ENCODE assay signal across 8 mouse cellular contexts in genomic region chr17:25117263-25117662, GRCm38 (mm10). TPM values are rescaled to one million over a fixed set of nuclear protein-coding genes. Genes with fewer than 3 reads are reported as not detected.
DNase-seq lines count a peak whose midpoint lies in the region; ATAC-seq and TF ChIP-seq lines count a peak whose summit lies in the region.
"Had no signal": no experiment of that assay in that cellular context is flagged by ENCODE, and none has a peak within 500 bp of the region (broad histone marks: within the 10 kb centered on the region; RNA-seq: fewer than 3 reads in every experiment).

No protein-coding gene starts in this region.

- intact Hi-C loops in left cerebral cortex, adult 2 months (cut with DNase I), result loop anchor here (5.0 kb wide), 1 partner anchor 155 kb away; the partner anchor contains the start of gene Ube2i

- no peak for ATAC-seq in G1E (ENCODE audit: extremely low read depth, insufficient number of reproducible peaks, low FRiP score, poor library complexity, severe bottlenecking)
- ATAC-seq in stomach, postnatal 0 days (ENCODE audit: low FRiP score, low TSS enrichment), result no peak
- no peak for ATAC-seq in neural tube, embryonic 15.5 days (ENCODE audit: low FRiP score)

- no peak overlapping the region for H3K4me2 ChIP-seq in stomach, postnatal 0 days (replicated peaks; ENCODE audit: low read depth)
- no peak overlapping the region for H3K4me2 ChIP-seq in neural tube, embryonic 15.5 days

- H3K4me3 ChIP-seq in left cerebral cortex, adult 2 months, result no peak overlapping the region
- H3K4me3 ChIP-seq in G1E (ENCODE audit: low read depth, low read length), result no peak overlapping the region
- no peak overlapping the region for H3K4me3 ChIP-seq in stomach, postnatal 0 days (ENCODE audit: low read depth, low read length)
- H3K4me3 ChIP-seq in neural tube, embryonic 15.5 days (replicated peaks), result no peak overlapping the region

- peaks cover 26% of the 10 kb centered on the region for H3K36me3 ChIP-seq in G1E (replicated peaks)
- no peaks in the 10 kb centered on the region for H3K36me3 ChIP-seq in stomach, postnatal 0 days (ENCODE audit: control insufficient read depth, insufficient read depth, low read length)
- peaks cover 13% of the 10 kb centered on the region; the same call in 1 of the 2 replicates for H3K36me3 ChIP-seq in neural tube, embryonic 15.5 days

- H3K9me3 ChIP-seq in G1E (replicated peaks), result no peaks in the 10 kb centered on the region
- H3K9me3 ChIP-seq in stomach, postnatal 0 days (ENCODE audit: control insufficient read depth, low read length), result no peaks in the 10 kb centered on the region
- H3K9me3 ChIP-seq in neural tube, embryonic 15.5 days (replicated peaks), result no peaks in the 10 kb centered on the region

- WGBS in stomach, postnatal 0 days, result 37% methylated on average over 4 of the region's 4 CpGs
- 34% methylated on average over 4 of the region's 4 CpGs for WGBS in neural tube, embryonic 15.5 days

- H3K4me1 ChIP-seq in G1E (ENCODE audit: insufficient read depth, low read depth, low read length), result peaks cover 39% of the 10 kb centered on the region
- H3K4me1 ChIP-seq in stomach, postnatal 0 days (replicated peaks; ENCODE audit: control insufficient read depth, insufficient read depth), result peaks cover 3% of the 10 kb centered on the region
- peaks cover 33% of the 10 kb centered on the region for H3K4me1 ChIP-seq in neural tube, embryonic 15.5 days

- no peak overlapping the region for H3K27ac ChIP-seq in left cerebral cortex, adult 2 months
- H3K27ac ChIP-seq in stomach, postnatal 0 days (replicated peaks), result no peak overlapping the region
- no peak overlapping the region for H3K27ac ChIP-seq in neural tube, embryonic 15.5 days (replicated peaks)

- DNase-seq in left cerebral cortex, adult 2 months (ENCODE audit: extremely low spot score in 1 of 2, low spot score in 2 of 2), result no peak
- no peak for DNase-seq in left cerebral cortex, adult 11 months (ENCODE audit: low spot score)
- DNase-seq in G1E (ENCODE audit: low spot score), result peak; percentile 31
- peak; percentile 39 for DNase-seq in adrenal gland, postnatal 25 days
- no peak for DNase-seq in stomach, postnatal 0 days (ENCODE audit: low spot score)
- DNase-seq in cerebellum, adult 11-12 months, result no peak

- TF ChIP-seq CTCF in left cerebral cortex, adult 2 months (IDR thresholded peaks at IDR 0.05), result peak; percentile 66
- TF ChIP-seq CTCF in G1E (IDR thresholded peaks at IDR 0.05; ENCODE audit: low read depth, low read length), result peak; percentile 95
- peak; percentile 62 for TF ChIP-seq CTCF in stomach, postnatal 0 days (IDR thresholded peaks at IDR 0.05; ENCODE audit: low read depth)

- H3K9ac ChIP-seq in stomach, postnatal 0 days (ENCODE audit: low read length), result no peak overlapping the region
- no peak overlapping the region for H3K9ac ChIP-seq in neural tube, embryonic 15.5 days (replicated peaks)

- H3K27me3 ChIP-seq in G1E (ENCODE audit: insufficient read depth, low read length), result peaks cover 29% of the 10 kb centered on the region
- no peaks in the 10 kb centered on the region for H3K27me3 ChIP-seq in stomach, postnatal 0 days (ENCODE audit: control insufficient read depth, insufficient read depth, low read length)
- H3K27me3 ChIP-seq in neural tube, embryonic 15.5 days (replicated peaks), result peaks cover 14% of the 10 kb centered on the region; the same call in 1 of the 2 replicates

- TF ChIP-seq EP300 in stomach, postnatal 0 days (optimal IDR thresholded peaks at IDR 0.05), result no peak

RNA-seq across cellular contexts. Expression of gene Telo2, which starts 1.5 kb away (rescaled TPM):
- 10 to 100 TPM; 25.8 to 30.7 TPM for total RNA-seq in left cerebral cortex, adult 2 months (2021)
- total RNA-seq in G1E (2014; fragmentation: Nextera tagmentation) (6.0 and 25.6 TPM in 2 replicates), G1E (2017) (22.3 and 28.2 TPM in 2 replicates)
- polyA plus RNA-seq in G1E (2012), result 34.9 and 44.0 TPM in 2 replicates
- total RNA-seq in adrenal gland, postnatal 25 days (2021), result 26.3 and 27.2 TPM in 2 replicates
- 12.2 and 13.7 TPM in 2 replicates for polyA plus RNA-seq in stomach, postnatal 0 days (2015; fragmentation: Nextera tagmentation; extraction: Ambion mirVana)
- polyA plus RNA-seq in neural tube, embryonic 15.5 days (2015; fragmentation: Nextera tagmentation; extraction: Ambion mirVana), result 56.5 and 57.6 TPM in 2 replicates

RNA-seq across cellular contexts. Expression of gene Ptx4, which starts 3.3 kb away (rescaled TPM):
- under 1 TPM; 0.33 to 0.63 TPM for total RNA-seq in left cerebral cortex, adult 2 months (2021)
- total RNA-seq in G1E (2014; fragmentation: Nextera tagmentation), result not detected in 2 replicates
- total RNA-seq in G1E (2017), result 0.33 TPM in 1 of 2 replicates, not detected in the other
- polyA plus RNA-seq in G1E (2012), result not detected in 2 replicates
- total RNA-seq in adrenal gland, postnatal 25 days (2021), result not detected in 2 replicates
- 0.30 and 0.33 TPM in 2 replicates for polyA plus RNA-seq in stomach, postnatal 0 days (2015; fragmentation: Nextera tagmentation; extraction: Ambion mirVana)
- 0.13 TPM in 1 of 2 replicates, not detected in the other for polyA plus RNA-seq in neural tube, embryonic 15.5 days (2015; fragmentation: Nextera tagmentation; extraction: Ambion mirVana)

RNA-seq across cellular contexts. Expression of gene Clcn7, which starts 15.9 kb away (rescaled TPM):
- total RNA-seq in left cerebral cortex, adult 2 months (2021), result 10 to 100 TPM; 48.5 to 53.9 TPM
- 10.8 and 12.7 TPM in 2 replicates for total RNA-seq in G1E (2014; fragmentation: Nextera tagmentation)
- 15.7 and 17.8 TPM in 2 replicates for total RNA-seq in G1E (2017)
- polyA plus RNA-seq in G1E (2012), result 14.7 and 16.1 TPM in 2 replicates
- total RNA-seq in adrenal gland, postnatal 25 days (2021), result 28.9 and 42.3 TPM in 2 replicates
- 10.5 and 11.5 TPM in 2 replicates for polyA plus RNA-seq in stomach, postnatal 0 days (2015; fragmentation: Nextera tagmentation; extraction: Ambion mirVana)
- polyA plus RNA-seq in neural tube, embryonic 15.5 days (2015; fragmentation: Nextera tagmentation; extraction: Ambion mirVana), result 25.1 and 28.7 TPM in 2 replicates

RNA-seq across cellular contexts. Expression of gene Tmem204, which starts 33.9 kb away (rescaled TPM):
- 10 to 100 TPM in 1 of 2 experiments, 1 to 10 TPM in 1; 9.5 to 11.1 TPM for total RNA-seq in left cerebral cortex, adult 2 months (2021)
- total RNA-seq in G1E (2014; fragmentation: Nextera tagmentation), result not detected in 2 replicates
- total RNA-seq in G1E (2017), result 0.11 and 0.17 TPM in 2 replicates
- polyA plus RNA-seq in G1E (2012), result not detected in 2 replicates
- 27.7 and 31.5 TPM in 2 replicates for total RNA-seq in adrenal gland, postnatal 25 days (2021)
- 16.8 and 19.0 TPM in 2 replicates for polyA plus RNA-seq in stomach, postnatal 0 days (2015; fragmentation: Nextera tagmentation; extraction: Ambion mirVana)
- 11.4 and 13.3 TPM in 2 replicates for polyA plus RNA-seq in neural tube, embryonic 15.5 days (2015; fragmentation: Nextera tagmentation; extraction: Ambion mirVana)

RNA-seq across cellular contexts. Expression of gene Ccdc154, which starts 45.0 kb away (rescaled TPM):
- under 1 TPM in 1 of 2 experiments, not detected in 1; 0.14 TPM for total RNA-seq in left cerebral cortex, adult 2 months (2021)
- not detected in 2 replicates for total RNA-seq in G1E (2014; fragmentation: Nextera tagmentation)
- total RNA-seq in G1E (2017), result 0.05 and 0.12 TPM in 2 replicates
- not detected in 2 replicates for polyA plus RNA-seq in G1E (2012)
- total RNA-seq in adrenal gland, postnatal 25 days (2021), result 0.15 TPM in 1 of 2 replicates, not detected in the other
- polyA plus RNA-seq in stomach, postnatal 0 days (2015; fragmentation: Nextera tagmentation; extraction: Ambion mirVana), result 0.80 and 0.84 TPM in 2 replicates
- not detected in 2 replicates for polyA plus RNA-seq in neural tube, embryonic 15.5 days (2015; fragmentation: Nextera tagmentation; extraction: Ambion mirVana)
- total RNA-seq: heart, postnatal 25 days had no signal

Comparison
In these comparisons a context has a peak if more than half of its experiments do, and no peak if none do; other contexts are left out.
1. DNase-seq: peak in G1E (single experiment) and adrenal gland, postnatal 25 days (single experiment); none in left cerebral cortex, adult 2 months (0 of 2), left cerebral cortex, adult 11 months (single experiment), stomach, postnatal 0 days (single experiment) and cerebellum, adult 11-12 months (single experiment).
2. Peak in every context shown above with its lines, with median percentiles within 50 percentile points of each other: CTCF ChIP-seq.